Mouse (Mus musculus): ENCODE results near the gene Vps13c.

Vps13c gene

DNA sequence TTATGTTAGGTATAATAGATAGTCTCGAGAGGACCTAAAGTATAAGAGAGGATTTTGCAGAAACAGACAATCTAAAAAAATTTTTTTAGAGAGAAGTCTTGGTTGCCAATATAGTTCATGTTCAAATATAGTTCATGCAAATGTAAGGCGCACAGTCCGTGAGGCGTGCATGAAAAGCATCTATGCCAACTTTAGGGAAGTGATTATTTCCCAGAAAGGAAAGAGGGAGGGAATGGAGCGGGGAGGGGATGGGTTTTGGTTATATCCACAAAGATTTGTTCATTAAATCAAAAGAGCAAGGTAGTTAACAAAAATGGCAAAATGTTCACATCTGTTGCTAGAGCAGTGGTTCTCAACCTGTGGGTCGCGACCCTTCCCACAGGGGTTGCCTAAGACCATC, 166.4 kb downstream of the Vps13c start:
- no peak for DNase-seq (ENCODE audit: extremely low read depth, insufficient read length, low spot score)

GRCm38 (mm10) chr9:68014991-68015396, 174.8 kb downstream of the Vps13c start:
- peak; percentile 6 for DNase-seq (ENCODE audit: extremely low read depth, insufficient read length, low spot score)

DNA sequence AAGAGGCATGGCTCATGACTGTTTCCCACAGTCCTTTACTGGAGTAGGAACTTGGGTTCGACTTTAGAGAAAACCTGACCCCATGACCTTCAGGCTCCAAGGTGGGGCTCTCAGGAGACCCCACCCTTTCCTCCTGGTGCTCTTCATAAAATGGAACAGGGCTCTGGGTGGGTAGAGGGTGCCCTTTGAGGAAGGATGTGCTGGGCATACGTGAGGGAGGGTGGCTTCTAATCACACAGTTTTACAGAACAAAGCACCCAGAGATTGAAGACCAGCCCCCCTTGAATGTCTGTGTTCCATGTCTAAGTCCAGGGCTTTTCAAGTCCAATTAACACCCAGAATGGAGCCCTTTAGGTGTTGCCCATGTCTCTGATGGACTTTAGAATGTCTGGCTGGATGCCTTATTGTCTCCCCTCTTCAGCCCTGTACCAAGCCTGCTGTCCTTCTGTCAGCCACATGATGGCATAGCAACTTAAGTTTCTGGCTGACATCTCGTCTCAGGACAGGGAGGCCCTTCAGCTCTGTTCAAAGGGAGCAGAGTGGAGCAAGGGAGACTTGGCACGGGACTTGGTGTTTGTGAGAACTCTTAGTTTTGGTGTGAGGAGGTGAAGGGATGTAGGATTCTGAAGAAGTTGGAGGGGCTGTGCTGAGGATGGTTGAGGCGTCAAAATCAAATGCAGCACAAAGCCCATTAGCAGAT, 176.2 kb downstream of the Vps13c start:
- no peak for DNase-seq (ENCODE audit: extremely low read depth, insufficient read length, low spot score)

DNA sequence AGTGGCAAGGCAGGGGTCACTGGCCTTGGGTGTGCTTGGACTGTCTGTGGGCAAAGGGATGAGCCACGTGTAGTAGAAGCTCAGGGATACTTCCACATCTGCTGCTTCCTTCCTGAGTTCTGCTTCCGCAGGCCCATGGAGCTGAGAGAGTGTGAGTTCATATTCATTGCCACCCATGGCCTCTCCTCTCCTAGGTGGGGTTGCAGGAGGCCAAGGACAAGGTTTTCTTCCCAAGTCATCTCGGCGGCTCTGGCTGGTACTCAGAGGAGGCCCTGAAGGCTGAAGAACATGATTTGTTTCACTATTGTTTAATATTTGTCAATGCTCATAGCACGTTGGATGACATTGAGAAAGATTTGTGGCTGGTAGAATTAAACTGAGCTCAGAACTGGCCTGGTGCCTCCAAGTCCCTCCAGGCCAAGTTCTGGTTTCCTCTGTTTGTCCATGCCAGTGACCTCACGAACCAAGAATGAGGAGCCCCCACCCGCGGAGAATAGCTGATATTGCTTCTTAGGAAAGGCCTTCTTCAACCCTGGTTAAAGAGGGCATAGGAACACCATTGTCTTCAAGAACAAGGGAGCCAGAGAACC, 180.7 kb downstream of the Vps13c start:
- no peak for DNase-seq (ENCODE audit: extremely low read depth, insufficient read length, low spot score)

GRCm38 (mm10) chr9:68022311-68023043, 182.3 kb downstream of the Vps13c start:
- no peak for DNase-seq (ENCODE audit: extremely low read depth, insufficient read length, low spot score)

GRCm38 (mm10) chr9:68028631-68029030, 188.4 kb downstream of the Vps13c start:
- no peak for DNase-seq (ENCODE audit: extremely low read depth, insufficient read length, low spot score)

- no peak for DNase-seq (ENCODE audit: extremely low read depth, insufficient read length, low spot score)
Measured at GRCm38 (mm10) chr9:68033771-68034170, 193.6 kb downstream of the Vps13c start.

Measured in 3134 (cell line).